Mouse (Mus musculus): ENCODE data around the gene Gm5269.

Gm5269 gene

DNA sequence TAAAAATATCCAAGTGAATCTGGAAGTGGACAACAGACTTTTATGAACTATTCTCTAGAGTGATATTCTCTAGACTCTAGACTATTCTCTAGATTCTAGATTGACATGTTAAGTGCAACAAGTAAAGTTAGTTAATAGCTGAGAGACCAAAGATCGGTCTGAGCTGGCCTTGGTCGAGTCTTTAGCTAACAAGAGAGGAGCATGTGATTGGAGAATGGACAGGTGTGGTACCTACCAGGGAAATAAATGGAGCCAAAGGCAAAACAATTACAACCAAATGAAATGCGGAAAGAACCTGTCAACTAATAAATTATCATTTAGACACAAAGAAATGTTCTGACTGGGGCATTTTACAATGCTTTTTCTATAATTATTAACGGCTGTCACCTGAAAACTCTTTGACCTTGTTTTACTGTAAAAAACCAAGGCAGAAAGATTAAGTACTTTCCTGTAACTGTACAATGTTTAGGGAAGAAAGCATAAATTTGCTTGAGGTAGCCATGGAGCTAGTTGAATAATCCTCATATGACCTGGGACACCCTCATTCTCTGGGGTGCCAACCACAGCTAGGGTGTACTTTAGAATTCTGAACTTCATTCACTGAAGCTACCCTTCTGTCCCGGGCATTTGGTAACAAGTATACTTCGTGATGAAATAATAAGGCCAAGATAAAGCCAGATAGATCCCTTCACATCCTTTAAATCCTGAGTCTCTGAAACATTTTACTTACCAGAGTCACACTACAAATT, 13.4 kb downstream of the Gm5269 start:
- DNase-seq: no peak

DNA sequence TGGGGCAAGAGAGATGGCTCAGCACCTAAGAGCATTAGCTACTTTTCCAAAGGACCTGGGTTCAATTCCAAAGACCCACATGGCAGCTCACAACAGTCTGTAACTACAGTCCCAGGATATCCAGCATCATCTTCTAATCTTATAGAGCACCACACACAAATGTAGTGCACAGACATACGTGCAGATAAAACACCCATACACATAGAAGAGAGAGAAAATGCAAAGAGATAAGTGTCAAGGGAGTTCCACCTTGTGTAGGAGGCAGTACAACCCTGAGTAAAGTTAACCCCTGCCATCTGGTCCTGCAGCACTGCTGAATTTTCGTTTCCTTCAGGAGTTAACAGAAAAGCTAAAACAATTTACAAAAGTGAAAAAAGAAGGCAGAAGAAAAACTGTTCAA, 14.4 kb downstream of the Gm5269 start:
- no peak for DNase-seq

DNA sequence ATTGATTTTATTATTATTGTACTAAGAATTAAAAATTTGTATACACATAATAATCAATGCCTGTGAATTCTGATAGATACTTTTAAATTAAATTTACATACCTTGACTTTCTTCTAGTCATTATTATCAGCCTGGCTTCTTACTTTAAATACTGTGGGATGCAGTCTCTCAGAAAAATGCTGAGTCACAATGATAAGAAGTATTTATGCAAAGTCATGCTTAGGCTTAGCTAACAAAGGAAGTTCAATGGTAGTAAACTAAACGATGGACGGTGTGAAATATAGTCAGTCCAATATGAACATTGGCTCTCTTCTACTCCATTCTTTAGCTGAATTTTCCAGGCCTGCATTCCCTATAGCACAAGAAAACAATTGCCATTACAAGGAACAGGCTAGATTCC, 16.8 kb downstream of the Gm5269 start:
- DNase-seq: no peak

- DNase-seq: no peak
Observed at GRCm38 (mm10) chr1:45868479-45869137, 21.5 kb downstream of the Gm5269 start.

GRCm38 (mm10) chr1:45868050-45868449, 22.0 kb downstream of the Gm5269 start:
- no peak for DNase-seq

- DNase-seq: no peak
Observed at GRCm38 (mm10) chr1:45866288-45867018, 23.6 kb downstream of the Gm5269 start.

- no peak for DNase-seq
Observed at GRCm38 (mm10) chr1:45865727-45866126, 24.3 kb downstream of the Gm5269 start.

GRCm38 (mm10) chr1:45865316-45865715, 24.8 kb downstream of the Gm5269 start:
- DNase-seq: no peak

DNA sequence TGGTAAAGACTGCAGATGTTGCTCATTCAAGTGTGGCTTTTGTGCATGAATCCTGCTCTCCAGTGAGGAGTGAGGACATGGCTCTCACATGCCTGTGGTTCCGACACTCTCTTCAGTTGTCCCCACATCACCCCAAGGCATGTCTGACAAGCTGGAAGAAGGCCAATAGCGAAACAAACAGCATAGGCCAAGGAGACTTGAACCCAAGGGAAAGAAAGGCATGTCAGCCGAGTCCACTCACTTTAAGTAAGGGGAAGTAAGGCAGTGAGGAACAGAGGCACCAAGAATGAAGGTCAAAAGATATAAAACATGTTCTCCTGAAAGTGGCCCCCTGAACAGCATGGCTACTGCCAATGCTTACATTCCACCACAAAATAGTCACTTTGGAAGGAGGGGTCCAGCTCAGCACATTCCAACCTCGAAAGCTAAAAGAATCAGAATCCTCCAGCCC, 25.5 kb downstream of the Gm5269 start:
- no peak for DNase-seq

DNA sequence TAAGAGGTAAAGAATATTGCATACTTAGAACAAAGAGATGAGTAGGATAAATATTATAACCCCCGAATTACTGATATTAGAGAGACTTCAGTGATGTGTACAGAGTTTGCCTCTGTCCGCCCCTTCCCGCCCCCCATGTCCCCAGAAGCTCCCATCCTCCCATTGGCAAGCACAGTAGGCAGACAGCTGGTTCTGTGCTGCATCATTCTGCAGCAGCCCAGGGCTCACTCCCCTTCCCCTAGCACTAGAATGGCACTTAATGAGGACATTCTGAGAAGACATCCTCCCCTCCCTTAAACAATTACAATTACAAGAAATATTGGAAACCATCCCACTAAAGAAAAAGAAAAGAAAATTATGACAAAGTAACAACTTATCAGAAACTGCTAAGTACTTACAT, 26.4 kb downstream of the Gm5269 start:
- no peak for DNase-seq

DNA sequence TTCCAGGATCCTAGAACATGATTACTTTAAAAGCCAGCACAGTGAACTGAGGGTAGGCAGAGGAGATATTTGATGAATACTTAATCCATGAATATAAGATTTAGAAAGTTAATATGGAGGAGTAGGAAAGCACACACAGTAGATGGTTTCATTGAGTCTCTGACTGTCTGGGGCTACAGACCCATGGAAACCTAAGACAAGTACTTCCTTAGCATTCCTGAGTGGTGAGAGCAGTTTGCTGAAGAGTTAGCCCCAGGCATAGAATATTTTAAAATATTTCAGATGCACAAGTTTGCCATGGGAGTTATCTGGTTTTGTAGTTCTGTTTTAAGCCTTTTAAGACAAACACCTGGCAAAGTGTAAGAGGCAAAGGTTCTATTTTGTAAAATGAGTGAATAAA, 28.9 kb downstream of the Gm5269 start:
- no peak for DNase-seq

GRCm38 (mm10) chr1:45860349-45860748, 29.7 kb downstream of the Gm5269 start:
- DNase-seq: peak; percentile 3

DNA sequence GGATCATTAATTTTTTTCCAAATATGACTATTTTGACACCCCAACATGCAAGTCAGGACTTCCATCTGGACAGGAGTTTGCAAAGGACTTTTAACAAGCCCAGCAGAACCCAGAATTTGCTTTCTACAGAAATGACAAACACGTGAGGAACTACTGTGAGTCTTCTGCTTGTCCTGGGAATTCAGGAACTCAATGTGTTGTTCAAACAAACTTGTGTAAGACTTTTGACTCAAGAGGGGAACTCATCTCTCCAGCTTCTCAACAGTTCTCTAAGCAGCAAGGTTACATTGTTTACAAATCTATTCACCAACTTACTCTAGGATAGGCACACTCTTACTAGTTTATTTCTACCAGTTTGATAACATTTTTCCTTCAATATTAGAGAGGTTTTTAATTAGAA, 32.0 kb downstream of the Gm5269 start:
- DNase-seq: no peak

- DNase-seq: no peak
Observed at GRCm38 (mm10) chr1:45845466-45845865, 44.6 kb downstream of the Gm5269 start.
